Comparison of ENCODE assay signal across 16 mouse cellular contexts in genomic region chr2:15111808-15112440, GRCm38 (mm10).
"Had no signal": no experiment of that assay in that cellular context is flagged by ENCODE, and none has a peak within 500 bp of the region (broad histone marks: within the 10 kb centered on the region; RNA-seq: fewer than 3 reads in every experiment).

No protein-coding gene starts in this region.

- DNase-seq: kidney, adult 8-10 months; kidney, postnatal 25 days; lung, postnatal 14 days; retina, postnatal 1 day; right cerebral cortex, postnatal 4 days; thymus, adult 2 months; thymus, postnatal 36 days had no signal

- H3K27ac ChIP-seq: layer of hippocampus, adult 2 months; limb, embryonic 12.5 days; liver, embryonic 14.5 days; lung, embryonic 15.5 days; macrophage; midbrain, embryonic 12.5 days; neural tube, embryonic 13.5 days; stomach, embryonic 15.5 days had no signal

- ATAC-seq: midbrain, embryonic 16.5 days had no signal

- H3K4me1 ChIP-seq: limb, embryonic 12.5 days; lung, embryonic 15.5 days; midbrain, embryonic 12.5 days; stomach, embryonic 15.5 days had no signal

- H3K9me3 ChIP-seq: limb, embryonic 12.5 days; lung, embryonic 15.5 days; midbrain, embryonic 12.5 days; neural tube, embryonic 13.5 days; stomach, embryonic 15.5 days had no signal

- H3K27me3 ChIP-seq: limb, embryonic 12.5 days; lung, embryonic 15.5 days; midbrain, embryonic 12.5 days; neural tube, embryonic 13.5 days; stomach, embryonic 15.5 days had no signal

- H3K4me3 ChIP-seq: layer of hippocampus, adult 2 months; limb, embryonic 12.5 days; lung, embryonic 15.5 days; midbrain, embryonic 12.5 days; neural tube, embryonic 13.5 days; stomach, embryonic 15.5 days had no signal

- H3K36me3 ChIP-seq: limb, embryonic 12.5 days; lung, embryonic 15.5 days; midbrain, embryonic 12.5 days; neural tube, embryonic 13.5 days; stomach, embryonic 15.5 days had no signal
